ENCODE assay signal across 8 mouse cellular contexts in the genomic region with DNA sequence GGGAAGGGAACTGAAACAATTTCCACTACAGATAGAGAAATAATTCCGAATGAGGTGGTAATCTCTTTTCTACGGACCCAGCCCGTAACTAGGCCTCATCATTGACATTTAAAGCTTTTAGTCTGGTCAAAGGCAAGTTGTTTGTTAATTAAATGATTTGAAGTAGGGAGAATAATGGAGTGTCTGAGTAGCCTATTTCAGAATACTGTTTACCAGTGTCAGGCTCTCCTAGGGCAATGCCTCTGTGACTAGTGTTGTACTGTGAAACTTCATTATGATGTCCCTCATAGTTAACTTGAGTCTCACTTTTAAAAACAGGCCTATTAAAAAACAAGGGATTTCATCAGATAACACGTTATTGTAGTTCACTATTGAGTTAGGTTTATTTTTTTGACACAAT. TPM values are rescaled to one million over a fixed set of nuclear protein-coding genes. Genes with fewer than 3 reads are reported as not detected.
DNase-seq lines count a peak whose midpoint lies in the region; ATAC-seq and TF ChIP-seq lines count a peak whose summit lies in the region.

No protein-coding gene starts in this region.

- no peak for ATAC-seq in lung, embryonic 15.5 days (ENCODE audit: borderline replicate concordance, extremely low read depth, low FRiP score, low TSS enrichment)
- no peak for ATAC-seq in embryonic facial prominence, embryonic 14.5 days (ENCODE audit: low read depth)
- ATAC-seq in intestine, embryonic 16.5 days: no peak

- no peak for TF ChIP-seq POLR2A in olfactory bulb, adult 2 months (IDR thresholded peaks at IDR 0.05; ENCODE audit: insufficient read depth, low read depth, low read length)

- no peak for DNase-seq in lung, postnatal 10 days
- no peak for DNase-seq in embryonic facial prominence, embryonic 14.5 days (ENCODE audit: low spot score)
- DNase-seq in left cerebral cortex, postnatal 4 days: no peak
- no peak for DNase-seq in ovary, postnatal 10 days (ENCODE audit: low spot score)
- DNase-seq in Muller cell, postnatal 12 days (ENCODE audit: inconsistent ontology term): no peak

- peak overlapping the region; percentile 65 for H3K4me2 ChIP-seq in lung, embryonic 15.5 days
- H3K4me2 ChIP-seq in embryonic facial prominence, embryonic 14.5 days (ENCODE audit: low read depth, low read length): peak overlapping the region; percentile 78
- H3K4me2 ChIP-seq in intestine, embryonic 16.5 days (ENCODE audit: low read depth, low read length): peak overlapping the region; percentile 79

- peaks cover 10% of the 10 kb centered on the region for H3K4me1 ChIP-seq in lung, embryonic 15.5 days
- peaks cover 8% of the 10 kb centered on the region for H3K4me1 ChIP-seq in embryonic facial prominence, embryonic 14.5 days (ENCODE audit: control insufficient read depth, insufficient read depth, low read length)
- peaks cover 3% of the 10 kb centered on the region; the same call in 1 of the 2 replicates for H3K4me1 ChIP-seq in intestine, embryonic 16.5 days (ENCODE audit: control insufficient read depth, insufficient read depth, low read length)
- no peaks in the 10 kb centered on the region for H3K4me1 ChIP-seq in olfactory bulb, adult 2 months (ENCODE audit: control insufficient read depth, insufficient read depth, low read length)

- peak overlapping the region; percentile 99 for H3K27ac ChIP-seq in lung, embryonic 15.5 days
- H3K27ac ChIP-seq in embryonic facial prominence, embryonic 14.5 days (replicated peaks; ENCODE audit: low read depth, low read length): peak overlapping the region; percentile 99
- H3K27ac ChIP-seq in intestine, embryonic 16.5 days (ENCODE audit: low read length): peak overlapping the region; percentile 97
- 0 out of 2 replicates have a peak overlapping the region, but pooled peaks have one; percentile 87 for H3K27ac ChIP-seq in olfactory bulb, adult 2 months (ENCODE audit: insufficient read depth, low read depth, low read length)

- H3K36me3 ChIP-seq in lung, embryonic 15.5 days: no peaks in the 10 kb centered on the region
- no peaks in the 10 kb centered on the region for H3K36me3 ChIP-seq in embryonic facial prominence, embryonic 14.5 days (ENCODE audit: control insufficient read depth, insufficient read depth, low read length)
- H3K36me3 ChIP-seq in intestine, embryonic 16.5 days (ENCODE audit: control insufficient read depth, insufficient read depth, low read length): no peaks in the 10 kb centered on the region

- 2% methylated on average over 4 of the region's 4 CpGs for WGBS in lung, embryonic 15.5 days
- WGBS in embryonic facial prominence, embryonic 14.5 days: under 1% methylated on average over 4 of the region's 4 CpGs
- WGBS in intestine, embryonic 16.5 days: 0% methylated on average over 4 of the region's 4 CpGs
- WGBS in olfactory bulb, adult 2 months: under 1% methylated on average over 4 of the region's 4 CpGs

- no peak for TF ChIP-seq CTCF in olfactory bulb, adult 2 months (IDR thresholded peaks at IDR 0.05; ENCODE audit: insufficient read depth, low read depth, low read length)

- no peaks in the 10 kb centered on the region for H3K9me3 ChIP-seq in lung, embryonic 15.5 days
- no peaks in the 10 kb centered on the region for H3K9me3 ChIP-seq in embryonic facial prominence, embryonic 14.5 days (ENCODE audit: control insufficient read depth, low read length)
- no peaks in the 10 kb centered on the region for H3K9me3 ChIP-seq in intestine, embryonic 16.5 days (ENCODE audit: control insufficient read depth, low read length)

- H3K9ac ChIP-seq in lung, embryonic 15.5 days: peak overlapping the region; percentile 99
- peak overlapping the region; percentile 88 for H3K9ac ChIP-seq in embryonic facial prominence, embryonic 14.5 days (ENCODE audit: low read depth, low read length)
- peak overlapping the region; percentile 97 for H3K9ac ChIP-seq in intestine, embryonic 16.5 days (ENCODE audit: low read depth, low read length)

- intact Hi-C loops in left cerebral cortex, postnatal 4 days (cut with DNase I): loop anchor here (5.0 kb wide), 1 partner anchor 46 kb away; a partner anchor contains a TSS

- peak overlapping the region; percentile 92 for H3K4me3 ChIP-seq in lung, embryonic 15.5 days
- peak overlapping the region; percentile 88 for H3K4me3 ChIP-seq in embryonic facial prominence, embryonic 14.5 days (ENCODE audit: low read depth, low read length)
- H3K4me3 ChIP-seq in intestine, embryonic 16.5 days (ENCODE audit: low read length): peak overlapping the region; percentile 94
- H3K4me3 ChIP-seq in olfactory bulb, adult 2 months (ENCODE audit: insufficient read depth, low read depth, low read length): peak overlapping the region; percentile 79

- H3K27me3 ChIP-seq in lung, embryonic 15.5 days: no peaks in the 10 kb centered on the region
- H3K27me3 ChIP-seq in embryonic facial prominence, embryonic 14.5 days (replicated peaks; ENCODE audit: control insufficient read depth, insufficient read depth, low read length): no peaks in the 10 kb centered on the region
- no peaks in the 10 kb centered on the region for H3K27me3 ChIP-seq in intestine, embryonic 16.5 days (replicated peaks; ENCODE audit: control insufficient read depth, insufficient read depth, low read length)

RNA-seq across cellular contexts. Expression of a gene that starts 1.1 kb away (rescaled TPM):
- polyA plus RNA-seq in lung, embryonic 15.5 days (2015; fragmentation: Nextera tagmentation; extraction: Ambion mirVana): 165 and 167 TPM in 2 replicates
- polyA plus RNA-seq in embryonic facial prominence, embryonic 14.5 days (2014; fragmentation: Nextera tagmentation; extraction: Ambion mirVana): 122 and 130 TPM in 2 replicates
- polyA plus RNA-seq in intestine, embryonic 16.5 days (2015; fragmentation: Nextera tagmentation; extraction: Ambion mirVana): 125 and 129 TPM in 2 replicates
- polyA plus RNA-seq in olfactory bulb, adult 2 months (2012; ENCODE audit: insufficient read depth, insufficient read length, low replicate concordance, missing spikeins): 419 TPM in 1 of 2 replicates, not detected in the other
- 100 to 1,000 TPM; 149 to 162 TPM for total RNA-seq in left cerebral cortex, postnatal 4 days (2021)

RNA-seq across cellular contexts. Expression of a gene that starts 1.1 kb away (rescaled TPM):
- 99.4 and 108 TPM in 2 replicates for polyA plus RNA-seq in lung, embryonic 15.5 days (2015; fragmentation: Nextera tagmentation; extraction: Ambion mirVana)
- 144 and 146 TPM in 2 replicates for polyA plus RNA-seq in embryonic facial prominence, embryonic 14.5 days (2014; fragmentation: Nextera tagmentation; extraction: Ambion mirVana)
- 153 and 159 TPM in 2 replicates for polyA plus RNA-seq in intestine, embryonic 16.5 days (2015; fragmentation: Nextera tagmentation; extraction: Ambion mirVana)
- polyA plus RNA-seq in olfactory bulb, adult 2 months (2012; ENCODE audit: insufficient read depth, insufficient read length, low replicate concordance, missing spikeins): not detected in 2 replicates
- total RNA-seq in left cerebral cortex, postnatal 4 days (2021): 100 to 1,000 TPM; 125 to 132 TPM

RNA-seq across cellular contexts. Expression of a gene that starts 45.5 kb away (rescaled TPM):
- not detected in 2 replicates for polyA plus RNA-seq in lung, embryonic 15.5 days (2015; fragmentation: Nextera tagmentation; extraction: Ambion mirVana)
- polyA plus RNA-seq in embryonic facial prominence, embryonic 14.5 days (2014; fragmentation: Nextera tagmentation; extraction: Ambion mirVana): not detected in 2 replicates
- polyA plus RNA-seq in intestine, embryonic 16.5 days (2015; fragmentation: Nextera tagmentation; extraction: Ambion mirVana): not detected in 2 replicates
- polyA plus RNA-seq in olfactory bulb, adult 2 months (2012; ENCODE audit: insufficient read depth, insufficient read length, low replicate concordance, missing spikeins): not detected in 2 replicates
- not detected for total RNA-seq in left cerebral cortex, postnatal 4 days (2021)
